Mouse (Mus musculus): ENCODE data around the gene Shcbp1l. TPM values are rescaled to one million over a fixed set of nuclear protein-coding genes. Genes with fewer than 3 reads are reported as not detected.

Shcbp1l gene
- polyA plus RNA-seq, 1 experiment = not detected

DNA sequence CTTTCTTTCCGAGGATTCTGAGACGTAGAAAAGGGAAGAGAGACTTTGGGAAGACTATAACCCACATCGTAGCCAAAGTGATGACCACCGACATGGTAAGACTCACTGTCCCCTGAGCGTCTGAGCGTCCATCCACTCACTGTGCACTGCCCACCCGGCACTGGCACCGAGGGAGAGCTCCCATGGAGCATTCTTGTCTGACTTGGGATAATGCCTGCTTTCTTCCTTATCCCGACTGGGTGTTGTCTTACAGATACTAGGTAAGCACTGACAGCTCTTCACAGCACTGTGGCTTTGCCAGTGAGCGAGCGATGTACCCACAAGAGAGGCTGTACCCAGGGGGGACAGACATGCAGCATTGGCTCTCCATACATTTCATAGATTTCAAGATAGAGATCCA lies 12.6 kb downstream of the Shcbp1l start:
- Histone ChIP-seq H3K4me3 (no peak overlapping the region), H3K4me2 (ENCODE audit: low read depth) (no peak overlapping the region), H3K79me2 (ENCODE audit: control insufficient read depth, insufficient read depth) (no peaks in the 10 kb centered on the region), H3K36me3 (ENCODE audit: control insufficient read depth, insufficient read depth) (no peaks in the 10 kb centered on the region), H3ac (ENCODE audit: control insufficient read depth, insufficient read length) (no peak overlapping the region), H3K27me3 (ENCODE audit: control insufficient read depth, insufficient read depth, insufficient read length) (no peaks in the 10 kb centered on the region)
- TF ChIP-seq MYOG (IDR thresholded peaks at IDR 0.05; ENCODE audit: control insufficient read depth in 1 of 3, insufficient read depth in 1 of 3, insufficient read length in 2 of 3, low read depth in 2 of 3) (no peak), TCF3 (IDR thresholded peaks at IDR 0.05; ENCODE audit: insufficient read length, low read depth) (no peak), TCF12 (IDR thresholded peaks at IDR 0.05; ENCODE audit: insufficient read depth, poor library complexity, severe bottlenecking) (no peak), REST (IDR thresholded peaks at IDR 0.05; ENCODE audit: insufficient read depth, insufficient read length) (no peak)

DNA sequence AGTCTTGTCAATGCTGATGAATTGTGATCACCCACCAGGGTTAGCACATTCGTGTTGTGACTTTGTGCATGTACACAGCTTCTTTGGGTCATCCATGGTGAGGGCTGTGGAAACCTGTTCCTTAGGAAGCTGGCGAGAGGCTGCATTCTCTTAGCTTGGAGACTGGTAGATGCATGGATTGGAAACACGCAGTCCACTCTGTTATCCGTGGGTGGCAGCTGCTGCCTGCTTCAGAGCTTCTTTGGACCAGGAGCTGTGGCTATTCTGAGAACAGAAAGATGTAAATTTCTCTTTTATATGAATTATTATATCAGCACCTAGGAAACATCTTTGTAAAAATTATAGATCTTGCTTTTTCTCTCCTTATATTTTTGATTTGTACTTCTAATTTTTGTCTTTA lies 15.8 kb downstream of the Shcbp1l start:
- Histone ChIP-seq H3K79me2 (ENCODE audit: control insufficient read depth, insufficient read depth) (no peaks in the 10 kb centered on the region), H3K36me3 (ENCODE audit: control insufficient read depth, insufficient read depth) (no peaks in the 10 kb centered on the region)
- TF ChIP-seq POLR2AphosphoS2 (IDR thresholded peaks at IDR 0.05; ENCODE audit: insufficient read length, low read depth) (no peak), MAX (IDR thresholded peaks at IDR 0.05; ENCODE audit: low read depth) (no peak), TCF12 (IDR thresholded peaks at IDR 0.05; ENCODE audit: insufficient read depth, poor library complexity, severe bottlenecking) (no peak), E2F4 (IDR thresholded peaks at IDR 0.05; ENCODE audit: insufficient read depth) (no peak), REST (IDR thresholded peaks at IDR 0.05; ENCODE audit: insufficient read depth, insufficient read length) (no peak)

DNA sequence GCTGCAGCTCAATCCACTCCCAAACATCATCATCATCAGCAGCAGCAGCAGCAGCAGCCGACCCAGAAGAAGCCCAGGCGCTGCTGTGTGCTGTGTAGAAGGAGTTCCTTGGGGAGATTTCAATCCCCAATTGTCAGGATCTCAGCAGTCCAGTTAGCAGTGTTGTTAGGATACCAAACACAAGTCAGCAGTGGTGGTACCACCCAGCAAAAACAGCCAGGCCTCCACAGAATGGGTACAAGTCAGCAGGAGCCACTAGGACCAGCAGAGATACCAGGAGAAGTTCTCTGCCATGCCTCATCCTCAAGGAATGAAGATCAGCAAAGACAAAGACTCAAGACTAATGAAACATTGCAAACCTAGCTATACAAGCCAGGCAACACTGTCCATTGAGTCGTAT lies 16.7 kb downstream of the Shcbp1l start:
- H3K4me3 ChIP-seq = no peak overlapping the region
- TF ChIP-seq MYOD1 (IDR thresholded peaks at IDR 0.05; ENCODE audit: control insufficient read depth in 1 of 3, insufficient read length in 2 of 3, low read depth in 2 of 3) (no peak), POLR2A (IDR thresholded peaks at IDR 0.05; ENCODE audit: insufficient read length, low read depth) (no peak), TCF12 (IDR thresholded peaks at IDR 0.05; ENCODE audit: insufficient read depth, poor library complexity, severe bottlenecking) (no peak), POLR2AphosphoS2 (IDR thresholded peaks at IDR 0.05; ENCODE audit: insufficient read length, low read depth) (no peak), MAX (IDR thresholded peaks at IDR 0.05; ENCODE audit: low read depth) (no peak), TCF3 (IDR thresholded peaks at IDR 0.05; ENCODE audit: insufficient read length, low read depth) (no peak), CEBPB (IDR thresholded peaks at IDR 0.05; ENCODE audit: insufficient read depth, poor library complexity, severe bottlenecking) (no peak), USF1 (IDR thresholded peaks at IDR 0.05; ENCODE audit: low read depth) (no peak), REST (IDR thresholded peaks at IDR 0.05; ENCODE audit: insufficient read depth, insufficient read length) (no peak), SRF (IDR thresholded peaks at IDR 0.05; ENCODE audit: control insufficient read depth, insufficient read length, low read depth) (no peak)
- no peak overlapping the region for H3K4me2 ChIP-seq (ENCODE audit: low read depth)
- no peaks in the 10 kb centered on the region for H3K79me2 ChIP-seq (ENCODE audit: control insufficient read depth, insufficient read depth)
- H3ac ChIP-seq (ENCODE audit: control insufficient read depth, insufficient read length) = no peak overlapping the region
- no peaks in the 10 kb centered on the region for H3K27me3 ChIP-seq (ENCODE audit: control insufficient read depth, insufficient read depth, insufficient read length)
- H3K36me3 ChIP-seq (ENCODE audit: control insufficient read depth, insufficient read depth) = no peaks in the 10 kb centered on the region

More for the DNA sequence above, 15.8 kb downstream of the Shcbp1l start:
- H3K4me3 ChIP-seq = no peak overlapping the region
- H3K4me2 ChIP-seq (ENCODE audit: low read depth) = no peak overlapping the region
- H3ac ChIP-seq (ENCODE audit: control insufficient read depth, insufficient read length) = no peak overlapping the region
- no peaks in the 10 kb centered on the region for H3K27me3 ChIP-seq (ENCODE audit: control insufficient read depth, insufficient read depth, insufficient read length)

DNA sequence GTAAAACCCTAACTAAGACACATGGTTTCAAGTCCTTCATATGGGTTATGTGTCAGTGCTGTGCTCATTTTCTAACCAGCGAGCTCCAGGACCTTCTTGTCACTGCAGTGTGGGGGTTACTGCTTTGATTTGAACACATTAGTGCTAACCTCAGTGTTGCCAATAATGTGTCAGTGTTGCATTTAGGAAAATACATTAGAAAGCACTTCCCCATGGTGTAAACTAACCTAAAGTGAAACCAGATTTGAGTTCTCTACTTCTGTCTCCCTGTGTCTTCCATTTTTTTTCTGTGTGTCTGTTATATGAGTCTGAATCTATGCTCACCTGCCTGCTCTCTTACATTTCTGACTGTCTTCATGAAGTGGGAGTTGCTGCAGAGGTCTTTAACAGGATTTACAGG lies 18.1 kb downstream of the Shcbp1l start:
- no peak overlapping the region for H3ac ChIP-seq (ENCODE audit: control insufficient read depth, insufficient read length)
- H3K27me3 ChIP-seq (ENCODE audit: control insufficient read depth, insufficient read depth, insufficient read length) = no peaks in the 10 kb centered on the region
- H3K4me2 ChIP-seq (ENCODE audit: low read depth) = no peak overlapping the region
- H3K79me2 ChIP-seq (ENCODE audit: control insufficient read depth, insufficient read depth) = no peaks in the 10 kb centered on the region
- TF ChIP-seq MYOD1 (IDR thresholded peaks at IDR 0.05; ENCODE audit: control insufficient read depth in 1 of 3, insufficient read length in 2 of 3, low read depth in 2 of 3) = no peak
- no peak for TF ChIP-seq POLR2A (IDR thresholded peaks at IDR 0.05; ENCODE audit: insufficient read length, low read depth)
- TF ChIP-seq USF1 (IDR thresholded peaks at IDR 0.05; ENCODE audit: low read depth) = no peak
- no peak for TF ChIP-seq E2F4 (IDR thresholded peaks at IDR 0.05; ENCODE audit: insufficient read depth)
- TF ChIP-seq MAX (IDR thresholded peaks at IDR 0.05; ENCODE audit: low read depth) = no peak
- no peak for TF ChIP-seq CEBPB (IDR thresholded peaks at IDR 0.05; ENCODE audit: insufficient read depth, poor library complexity, severe bottlenecking)
- no peak for TF ChIP-seq SRF (IDR thresholded peaks at IDR 0.05; ENCODE audit: control insufficient read depth, insufficient read length, low read depth)
- TF ChIP-seq TCF12 (IDR thresholded peaks at IDR 0.05; ENCODE audit: insufficient read depth, poor library complexity, severe bottlenecking) = no peak
- TF ChIP-seq POLR2AphosphoS2 (IDR thresholded peaks at IDR 0.05; ENCODE audit: insufficient read length, low read depth) = no peak
- TF ChIP-seq REST (IDR thresholded peaks at IDR 0.05; ENCODE audit: insufficient read depth, insufficient read length) = no peak
- no peak for TF ChIP-seq MYOG (IDR thresholded peaks at IDR 0.05; ENCODE audit: control insufficient read depth in 1 of 3, insufficient read depth in 1 of 3, insufficient read length in 2 of 3, low read depth in 2 of 3)
- TF ChIP-seq TCF3 (IDR thresholded peaks at IDR 0.05; ENCODE audit: insufficient read length, low read depth) = no peak
- no peaks in the 10 kb centered on the region for H3K36me3 ChIP-seq (ENCODE audit: control insufficient read depth, insufficient read depth)
- no peak overlapping the region for H3K4me3 ChIP-seq

DNA sequence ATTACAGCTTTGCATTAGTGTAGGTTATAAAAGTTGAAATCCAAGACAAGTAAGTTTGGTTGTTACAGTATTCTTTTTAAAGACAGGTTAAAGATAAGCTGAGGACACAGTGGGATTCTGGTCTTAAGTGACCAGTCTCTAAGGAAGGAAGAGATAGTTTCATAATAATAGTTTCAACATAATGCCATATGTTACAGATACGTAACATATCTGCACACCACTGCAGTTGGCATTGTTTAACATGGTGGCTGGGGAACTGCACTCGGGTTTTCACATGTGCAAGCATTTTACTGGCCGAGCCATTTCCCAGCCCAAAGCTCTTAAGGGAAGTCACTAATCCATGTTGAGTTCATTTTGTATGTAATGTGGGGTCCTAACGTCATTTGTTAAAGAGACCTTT lies 18.7 kb downstream of the Shcbp1l start:
- no peaks in the 10 kb centered on the region for H3K36me3 ChIP-seq (ENCODE audit: control insufficient read depth, insufficient read depth)
- no peaks in the 10 kb centered on the region for H3K27me3 ChIP-seq (ENCODE audit: control insufficient read depth, insufficient read depth, insufficient read length)
- H3K4me3 ChIP-seq = no peak overlapping the region
- no peak overlapping the region for H3K4me2 ChIP-seq (ENCODE audit: low read depth)
- H3ac ChIP-seq (ENCODE audit: control insufficient read depth, insufficient read length) = no peak overlapping the region
- H3K79me2 ChIP-seq (ENCODE audit: control insufficient read depth, insufficient read depth) = no peaks in the 10 kb centered on the region
- TF ChIP-seq POLR2AphosphoS2 (IDR thresholded peaks at IDR 0.05; ENCODE audit: insufficient read length, low read depth) (no peak), TCF12 (IDR thresholded peaks at IDR 0.05; ENCODE audit: insufficient read depth, poor library complexity, severe bottlenecking) (no peak), SRF (IDR thresholded peaks at IDR 0.05; ENCODE audit: control insufficient read depth, insufficient read length, low read depth) (no peak), E2F4 (IDR thresholded peaks at IDR 0.05; ENCODE audit: insufficient read depth) (no peak), MAX (IDR thresholded peaks at IDR 0.05; ENCODE audit: low read depth) (no peak), TCF3 (IDR thresholded peaks at IDR 0.05; ENCODE audit: insufficient read length, low read depth) (no peak), MYOD1 (IDR thresholded peaks at IDR 0.05; ENCODE audit: control insufficient read depth in 1 of 3, insufficient read length in 2 of 3, low read depth in 2 of 3) (no peak)
